Mouse (Mus musculus) CH12.LX (cell line): Measurements from ENCODE around the gene Soga1. TPM values are rescaled to one million over a fixed set of nuclear protein-coding genes. Genes with fewer than 3 reads are reported as not detected.

Source experiments
- DNase-seq: peaks from one replicate; pipeline ENCODE4 v3.0.0-alpha.2; 2013; ENCODE audit errors: extremely low read depth
- H3K27ac ChIP-seq: 2 replicates; pipeline ENCODE4 v1.5.1; 2012; ENCODE audit warnings: low read depth, mild to moderate bottlenecking, control low read depth, moderate library complexity; ENCODE audit not compliant: insufficient read depth
- H3K27me3 ChIP-seq: replicated peaks from 2 replicates; pipeline ENCODE3; 2012; ENCODE audit warnings: inconsistent platforms
- H3K36me3 ChIP-seq, 2 experiments: replicated peaks in 1 of 2; 2 replicates each; pipeline versions ENCODE3 to v1.6.1; 2012; ENCODE audit warnings: inconsistent platforms in 1 of 2, low read length in 1 of 2, mild to moderate bottlenecking in 1 of 2, mixed read lengths in 1 of 2, moderate library complexity in 1 of 2; ENCODE audit not compliant: control insufficient read depth in 1 of 2, insufficient read depth in 1 of 2
- H3K4me1 ChIP-seq, 2 experiments: 2 replicates each; pipeline ENCODE4 v1.6.1; 2012; ENCODE audit warnings: inconsistent platforms in 1 of 2, moderate library complexity in 1 of 2; ENCODE audit not compliant: insufficient read depth in 2 of 2, control insufficient read depth in 1 of 2
- H3K4me2 ChIP-seq: 2 replicates; pipeline ENCODE4 v1.6.1; 2012; ENCODE audit warnings: low read depth, mild to moderate bottlenecking, control low read depth; ENCODE audit not compliant: poor library complexity, insufficient read depth, severe bottlenecking
- H3K4me3 ChIP-seq, 3 experiments: fragments of 150-350 bp in 1 of 3; sonication (generic) in 1 of 3; replicated peaks in 1 of 3; 2 replicates each; pipeline versions ENCODE3 to v1.5.1; 2011 to 2012; ENCODE audit warnings: low read depth in 2 of 3, low read length in 2 of 3, mild to moderate bottlenecking in 2 of 3, moderate library complexity in 2 of 3, control low read depth in 1 of 3, improper control_type of control experiment in 1 of 3, inconsistent platforms in 1 of 3, mixed read lengths in 1 of 3; ENCODE audit not compliant: poor library complexity in 1 of 3
- H3K79me2 ChIP-seq: replicated peaks from 2 replicates; pipeline ENCODE4 v1.6.1; 2012; ENCODE audit warnings: mild to moderate bottlenecking, moderate library complexity; ENCODE audit not compliant: control insufficient read depth, poor library complexity, insufficient read depth, severe bottlenecking; ENCODE audit errors: extremely low read depth
- H3K9ac ChIP-seq: 2 replicates; pipeline ENCODE4 v1.6.1; 2012; ENCODE audit warnings: low read depth, mild to moderate bottlenecking, control low read depth, moderate library complexity; ENCODE audit not compliant: insufficient read depth
- H3K9me3 ChIP-seq: replicated peaks from 2 replicates; pipeline ENCODE3; 2012; ENCODE audit warnings: low read length, inconsistent platforms, mixed read lengths
- BHLHE40 ChIP-seq: IDR thresholded peaks from 2 replicates; pipeline ENCODE4 v1.6.1; 2011; ENCODE audit warnings: mild to moderate bottlenecking, low read depth, low read length, improper control_type of control experiment
- CHD1 ChIP-seq: IDR thresholded peaks from 2 replicates; pipeline ENCODE4 v1.6.1; 2012; ENCODE audit warnings: low read depth, low read length, improper control_type of control experiment, inconsistent platforms
- E2F4 ChIP-seq: IDR thresholded peaks from 2 replicates; pipeline ENCODE4 v1.6.1; 2011; ENCODE audit warnings: low read depth, low read length, improper control_type of control experiment; ENCODE audit not compliant: insufficient replicate concordance
- ELF1 ChIP-seq: IDR thresholded peaks from 2 replicates; pipeline ENCODE4 v1.6.1; 2014; ENCODE audit warnings: low read depth, mild to moderate bottlenecking, inconsistent platforms, low read length, improper control_type of control experiment
- EP300 ChIP-seq: IDR thresholded peaks from 2 replicates; pipeline ENCODE4 v1.6.1; 2011; ENCODE audit warnings: low read length, improper control_type of control experiment
- ETS1 ChIP-seq: conservative IDR thresholded peaks from 2 replicates; pipeline ENCODE4 v1.6.1; 2012; ENCODE audit warnings: low read depth, mild to moderate bottlenecking, inconsistent platforms, low read length, improper control_type of control experiment, moderate library complexity
- GABPA ChIP-seq: IDR thresholded peaks from 2 replicates; pipeline ENCODE4 v1.6.1; 2012; ENCODE audit warnings: low read depth, low read length, improper control_type of control experiment, inconsistent platforms; ENCODE audit not compliant: insufficient replicate concordance
- IRF4 ChIP-seq: IDR thresholded peaks from 2 replicates; pipeline ENCODE4 v1.6.1; 2014; ENCODE audit warnings: low read depth, mild to moderate bottlenecking, inconsistent platforms, low read length, improper control_type of control experiment
- JUN ChIP-seq: IDR thresholded peaks from 2 replicates; pipeline ENCODE4 v1.6.1; 2011; ENCODE audit warnings: low read depth, mild to moderate bottlenecking, low read length, improper control_type of control experiment, moderate library complexity; ENCODE audit not compliant: insufficient read depth
- JUND ChIP-seq: conservative IDR thresholded peaks from 2 replicates; pipeline ENCODE4 v1.6.1; 2011; ENCODE audit warnings: low read depth, low read length, improper control_type of control experiment
- MAX ChIP-seq: IDR thresholded peaks from 2 replicates; pipeline ENCODE4 v1.6.1; 2011; ENCODE audit warnings: low read length, improper control_type of control experiment
- MAZ ChIP-seq: IDR thresholded peaks from 2 replicates; pipeline ENCODE4 v1.6.1; 2012; ENCODE audit warnings: low read depth, mild to moderate bottlenecking, inconsistent platforms, low read length, improper control_type of control experiment, moderate library complexity
- MEF2A ChIP-seq: IDR thresholded peaks from 2 replicates; pipeline ENCODE4 v1.6.1; 2014; ENCODE audit warnings: low read depth, mild to moderate bottlenecking, inconsistent platforms, low read length, improper control_type of control experiment, borderline replicate concordance
- NRF1 ChIP-seq: IDR thresholded peaks from 2 replicates; pipeline ENCODE4 v1.6.1; 2014; ENCODE audit warnings: low read depth, mild to moderate bottlenecking, inconsistent platforms, low read length, improper control_type of control experiment, moderate library complexity
- PAX5 ChIP-seq: IDR thresholded peaks from 2 replicates; pipeline ENCODE4 v1.6.1; 2012; ENCODE audit warnings: low read length, inconsistent platforms, mixed read lengths
- SIN3A ChIP-seq: IDR thresholded peaks from 2 replicates; pipeline ENCODE4 v1.6.1; 2012; ENCODE audit warnings: low read length, improper control_type of control experiment, inconsistent platforms
- SMC3 ChIP-seq: IDR thresholded peaks from 2 replicates; pipeline ENCODE4 v1.6.1; 2011; ENCODE audit warnings: low read depth, low read length, improper control_type of control experiment
- TBP ChIP-seq: conservative IDR thresholded peaks from 2 replicates; pipeline ENCODE4 v1.6.1; 2011; ENCODE audit warnings: low read depth, low read length, improper control_type of control experiment
- TCF12 ChIP-seq: IDR thresholded peaks from 2 replicates; pipeline ENCODE4 v1.6.1; 2014; ENCODE audit warnings: low read depth, mild to moderate bottlenecking, inconsistent platforms, low read length, improper control_type of control experiment
- USF2 ChIP-seq: conservative IDR thresholded peaks from 2 replicates; pipeline ENCODE4 v1.6.1; 2011; ENCODE audit warnings: low read depth, low read length, improper control_type of control experiment
- ZC3H11A ChIP-seq: IDR thresholded peaks from 2 replicates; pipeline ENCODE4 v1.6.1; 2012; ENCODE audit warnings: low read depth, mild to moderate bottlenecking, inconsistent platforms, low read length, improper control_type of control experiment
- ZKSCAN1 ChIP-seq: IDR thresholded peaks from 2 replicates; pipeline ENCODE4 v1.6.1; 2012; ENCODE audit warnings: low read depth, inconsistent platforms, low read length, improper control_type of control experiment, borderline replicate concordance
- ZMIZ1 ChIP-seq: IDR thresholded peaks from 2 replicates; pipeline ENCODE4 v1.6.1; 2012; ENCODE audit warnings: low read depth, mild to moderate bottlenecking, inconsistent platforms, low read length, improper control_type of control experiment
- ZNF384 ChIP-seq: IDR thresholded peaks from 2 replicates; pipeline ENCODE4 v1.6.1; 2012; ENCODE audit warnings: low read depth, low read length, improper control_type of control experiment, inconsistent platforms
- dilution Hi-C: fragments of 300-500 bp; cut with MboI; formaldehyde crosslinking; loops from 2 replicates; pipeline ENCODE4 v1.14.3; 2020; ENCODE audit warnings: low sequenced_read_pairs; ENCODE audit not compliant: extremely low pct_unique_long_range_greater_than_20kb, extremely low pct_ligation_motif_present
- in situ Hi-C: fragments of 300-500 bp; cut with MboI; formaldehyde crosslinking; loops from 3 replicates; pipeline ENCODE4 v1.14.3; 2019; ENCODE audit warnings: low sequenced_read_pairs, low pct_ligation_motif_present, low pct_unique_long_range_greater_than_20kb, mixed read lengths
- polyA plus RNA-seq: library from polyadenylated mRNA; unstranded; fragments of >175 nt; gene quantifications from 2 replicates; pipeline ENCODE4 v1.2.1, GENCODE M21; 2012; ENCODE audit warnings: low read depth; ENCODE audit not compliant: insufficient read length
- total RNA-seq, 2 experiments: library from RNA; depleted of rRNA; stranded (reverse); fragments of 300-350 nt in 1 of 2; fragments of >200 nt in 1 of 2; gene quantifications; 2 replicates each; pipeline ENCODE4 v1.2.3; 2012 to 2014

The Soga1 gene
- total and polyA plus RNA-seq, 3 experiments, result 0.39 to 2.0 (median 2.0) TPM

- no peaks in the 10 kb centered on the region for H3K79me2 ChIP-seq
- H3K27ac ChIP-seq, result no peak overlapping the region
- H3K4me1 ChIP-seq, result peaks cover 29 to 60% of the 10 kb centered on the region in 2 experiments
- TF ChIP-seq TCF12 (no peak), ZKSCAN1 (no peak), E2F4 (no peak), ZC3H11A (no peak), NRF1 (no peak), ZNF384 (no peak), SMC3 (no peak), GABPA (no peak)
- dilution Hi-C loops, result no loop called here
- H3K4me3 ChIP-seq, result no peak overlapping the region
- H3K9me3 ChIP-seq, result no peaks in the 10 kb centered on the region
- no peak for DNase-seq
- H3K9ac ChIP-seq, result no peak overlapping the region
- in situ Hi-C loops, result no loop called here
- peaks cover 5% of the 10 kb centered on the region for H3K27me3 ChIP-seq
- H3K4me2 ChIP-seq, result no peak overlapping the region
- no peaks in the 10 kb centered on the region for H3K36me3 ChIP-seq
Measured at GRCm38 (mm10) chr2:157072316-157072990, 6.6 kb downstream of the Soga1 start.

GRCm38 (mm10) chr2:157071556-157071955 lies 7.5 kb downstream of the Soga1 start:
- no peaks in the 10 kb centered on the region for H3K79me2 ChIP-seq
- H3K4me1 ChIP-seq, result peaks cover 29 to 56% of the 10 kb centered on the region in 2 experiments
- H3K36me3 ChIP-seq, result no peaks in the 10 kb centered on the region
- TF ChIP-seq MEF2A, result peak; percentile 40; the same call in 1 of the 2 replicates
- peak; percentile 35; the same call in 1 of the 2 replicates for TF ChIP-seq BHLHE40
- no peak for TF ChIP-seq E2F4
- no peak for TF ChIP-seq CHD1
- TF ChIP-seq SIN3A, result 0 out of 2 replicates have a peak, but pooled peaks have one; percentile 26
- TF ChIP-seq IRF4, result peak; percentile 49
- peak; percentile 38; the same call in 1 of the 2 replicates for TF ChIP-seq EP300
- TF ChIP-seq MAX, result no peak
- TF ChIP-seq JUN, result peak; percentile 43; the same call in 1 of the 2 replicates
- 0 out of 2 replicates have a peak, but pooled peaks have one; percentile 13 for TF ChIP-seq MAZ
- TF ChIP-seq SMC3, result no peak
- 0 out of 2 replicates have a peak, but pooled peaks have one; percentile 14 for TF ChIP-seq ELF1
- peak; percentile 74 for TF ChIP-seq ETS1
- TF ChIP-seq PAX5, result no peak
- 0 out of 2 replicates have a peak, but pooled peaks have one; percentile 43 for TF ChIP-seq TCF12
- no peak for TF ChIP-seq TBP
- TF ChIP-seq ZKSCAN1, result no peak
- peak; percentile 51 for TF ChIP-seq JUND
- TF ChIP-seq USF2, result no peak
- TF ChIP-seq ZMIZ1, result no peak
- DNase-seq, result peak; percentile 67
- H3K9ac ChIP-seq, result no peak overlapping the region
- peak overlapping the region; percentile 45; the same call in 1 of the 2 replicates for H3K4me2 ChIP-seq
- H3K27ac ChIP-seq, result peak overlapping the region; percentile 6; the same call in 1 of the 2 replicates
- no peaks in the 10 kb centered on the region for H3K27me3 ChIP-seq
- in situ Hi-C loops (no loop called here), dilution Hi-C loops (no loop called here)
- no peaks in the 10 kb centered on the region for H3K9me3 ChIP-seq
- no peak overlapping the region for H3K4me3 ChIP-seq
